Mouse (Mus musculus): Measurements from ENCODE around the gene Brd2. TPM values are rescaled to one million over a fixed set of nuclear protein-coding genes. Genes with fewer than 3 reads are reported as not detected.

Gene Brd2
- polyA plus RNA-seq (2014; fragmentation: Illumina TruSeq; extraction: RNeasy Lipid Tissue Mini Kit (QIAGEN cat#74804)) = 266 TPM

DNA sequence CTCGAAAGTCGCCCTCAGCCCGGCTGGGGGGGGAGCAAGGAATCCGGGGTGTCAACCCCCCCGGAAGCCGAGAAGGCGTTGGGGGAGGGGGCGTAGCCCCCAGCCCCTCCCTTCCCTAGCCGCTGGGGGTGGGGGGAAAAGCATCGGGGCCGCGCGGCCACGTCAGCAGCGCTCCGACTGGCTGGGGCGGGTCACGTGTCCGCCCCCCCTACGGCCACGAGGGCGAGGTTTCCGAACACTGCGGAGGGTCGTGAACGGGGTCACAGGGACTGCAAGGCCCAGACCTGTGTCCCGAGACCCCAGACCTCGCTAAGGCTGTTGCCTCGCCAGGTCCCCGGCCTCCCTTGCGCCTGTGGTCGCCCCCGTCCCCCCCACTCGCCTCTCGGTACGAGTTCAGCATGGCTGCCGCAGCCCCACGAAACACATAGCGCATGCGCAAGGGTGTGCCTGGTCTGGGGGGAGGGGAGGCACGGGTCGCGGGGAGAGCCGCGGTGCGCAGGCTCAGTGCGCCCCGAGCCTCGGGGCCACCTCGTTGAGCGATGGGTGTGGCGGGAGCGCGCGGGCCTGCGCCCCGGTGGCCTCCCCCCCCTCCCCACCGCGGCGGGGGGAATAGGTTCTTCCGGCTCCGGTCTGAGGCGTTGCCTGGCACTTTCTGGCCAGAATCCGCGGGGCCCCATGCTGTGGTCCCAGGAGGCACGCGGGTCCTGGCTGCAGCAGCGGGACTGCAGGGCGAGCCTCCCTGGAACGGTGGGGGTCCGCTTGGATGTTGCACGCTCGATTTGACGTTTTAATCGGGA lies at the start of gene Brd2:
Gene Brd2 (minus strand): TSS at position 447 of the 797 bp plus-strand sequence.

DNA sequence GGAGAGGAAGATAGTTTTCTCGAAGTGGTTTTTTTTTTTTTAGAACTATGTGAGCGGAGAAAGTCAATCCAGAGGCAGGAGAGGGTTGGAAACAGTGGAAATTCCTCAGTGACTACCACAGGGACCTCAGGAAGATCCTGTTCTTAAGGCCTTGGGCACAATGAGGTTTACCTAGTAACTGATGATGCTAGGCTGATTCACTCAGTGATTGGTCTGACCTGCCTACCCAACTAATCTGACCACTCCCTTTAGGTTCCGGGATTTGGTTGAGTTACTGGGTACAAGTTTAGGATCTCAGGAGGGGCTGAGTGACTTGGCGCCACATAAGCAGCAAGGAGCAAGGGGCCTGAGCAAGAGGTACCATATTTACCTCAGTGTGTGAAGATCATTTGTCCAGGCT lies 30.5 kb upstream of the Brd2 start, which contains the start of gene H2-DMb1:
Gene H2-DMb1 (plus strand): TSS at position 150 of the 400 bp plus-strand sequence.

DNA sequence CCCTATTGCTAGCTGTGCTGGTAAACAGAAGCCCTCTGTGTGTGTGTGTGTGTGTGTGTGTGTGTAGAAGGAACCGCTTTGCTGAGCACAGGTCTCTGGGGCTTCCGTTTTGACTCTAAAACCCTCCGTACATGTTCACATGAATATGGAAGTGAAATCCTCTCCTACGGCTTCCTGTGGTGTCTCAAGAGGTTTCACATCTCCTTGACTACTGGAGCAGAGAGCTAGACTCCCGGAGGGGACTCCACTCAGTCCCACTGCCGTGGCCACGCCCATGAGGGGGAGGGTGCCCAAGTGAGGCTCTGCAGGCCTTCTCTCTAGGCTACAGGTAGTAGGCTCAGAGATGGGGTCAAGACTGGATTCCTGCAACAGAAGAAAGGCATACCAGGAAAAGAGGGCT lies 20.6 kb upstream of the Brd2 start, which contains the start of gene H2-DMb2:
Gene H2-DMb2 (plus strand): TSS at position 275 of the 400 bp plus-strand sequence.

DNA sequence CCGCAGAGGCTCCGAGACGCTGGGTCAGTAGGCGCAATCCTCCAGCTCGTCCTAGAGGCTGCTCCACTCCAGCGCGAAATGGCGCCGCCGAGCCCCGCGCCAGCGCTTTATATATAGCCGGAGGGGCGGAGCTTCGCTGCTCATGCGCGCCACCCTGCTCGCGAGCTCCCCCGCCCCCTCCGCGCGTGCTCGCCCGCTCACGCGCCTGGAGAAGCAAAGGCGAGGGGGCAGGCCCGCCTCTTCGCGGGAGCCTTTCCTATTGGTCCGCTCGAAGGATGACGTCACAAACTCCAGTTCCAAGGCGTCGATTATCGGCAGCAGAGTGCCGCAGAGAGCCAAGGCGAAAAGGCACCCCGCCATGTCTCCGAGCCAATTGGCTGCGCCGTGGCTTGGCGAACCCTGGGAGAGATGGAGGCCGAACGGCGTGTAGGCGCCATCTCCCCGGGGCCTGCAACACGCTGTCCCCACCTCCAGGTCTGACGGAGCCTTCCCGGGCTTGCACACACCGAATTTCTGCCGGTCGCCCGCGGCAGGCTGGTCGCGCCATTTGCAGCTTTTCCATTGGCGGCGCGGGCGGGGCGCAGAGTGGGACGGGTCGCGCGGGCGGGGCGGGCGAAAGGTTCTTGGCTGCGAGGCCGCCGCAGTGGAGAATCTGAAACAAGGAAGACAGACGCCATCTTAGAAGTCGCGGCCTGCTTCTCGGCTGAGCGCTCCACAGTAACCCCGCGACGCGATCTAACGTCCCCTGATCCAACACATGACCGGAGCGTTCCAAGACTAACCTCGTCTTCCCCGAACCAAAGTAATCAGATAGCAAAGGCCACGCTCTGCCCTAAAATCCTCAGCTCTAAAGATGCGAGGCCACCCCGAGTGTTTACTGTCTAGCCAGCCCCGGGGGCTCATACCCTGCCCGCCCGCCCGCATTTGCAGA lies 2.9 kb downstream of the Brd2 start, which contains the start of gene H2-DMa:
Gene H2-DMa (plus strand): TSS at position 293 of the 931 bp plus-strand sequence.

DNA sequence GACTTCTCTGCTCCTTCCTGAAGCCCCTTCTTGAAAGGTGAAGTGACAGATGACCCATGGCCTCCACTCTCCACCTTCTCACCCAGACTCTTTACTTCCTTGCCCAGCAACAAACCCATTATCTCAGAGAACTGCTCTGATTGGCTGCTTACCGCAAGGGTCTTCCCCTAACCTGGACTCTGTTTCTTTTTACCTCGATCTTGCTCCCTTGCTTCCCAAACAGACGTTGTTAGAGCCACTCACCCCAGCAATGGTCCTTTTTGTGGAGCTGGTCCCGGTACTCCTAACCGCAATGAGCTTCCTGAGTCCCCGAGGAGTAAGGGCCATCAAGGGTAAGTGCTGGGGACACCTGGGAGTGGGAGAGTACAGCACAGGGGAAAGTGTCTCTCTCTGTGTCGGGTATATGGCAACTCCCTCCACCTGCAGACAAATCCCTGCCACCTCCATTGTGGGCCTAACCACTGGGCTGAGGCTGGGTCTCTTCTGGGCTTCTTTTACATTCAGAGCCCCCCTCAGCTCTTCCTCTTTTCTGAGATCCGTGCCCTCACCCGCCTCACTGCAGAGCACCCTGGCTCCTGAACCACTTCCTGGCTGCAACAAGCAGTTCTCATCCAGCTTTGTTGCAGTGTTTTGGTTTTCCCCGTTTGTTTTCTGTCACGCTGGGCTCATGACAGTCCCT lies 30.1 kb downstream of the Brd2 start, which contains the start of gene H2-Oa:
Gene H2-Oa (plus strand): TSS at position 144 of the 679 bp plus-strand sequence.

Other genes with a start within 250 kb of the Brd2 start
- not detected for gene Gm7029, start 248.8 kb downstream of the Brd2 start, polyA plus RNA-seq (2014; fragmentation: Illumina TruSeq; extraction: RNeasy Lipid Tissue Mini Kit (QIAGEN cat#74804))
- 4.2 TPM for gene Kifc1, start 232.0 kb downstream of the Brd2 start, polyA plus RNA-seq (2014; fragmentation: Illumina TruSeq; extraction: RNeasy Lipid Tissue Mini Kit (QIAGEN cat#74804))
- gene Platr17, start 217.5 kb downstream of the Brd2 start, polyA plus RNA-seq (2014; fragmentation: Illumina TruSeq; extraction: RNeasy Lipid Tissue Mini Kit (QIAGEN cat#74804)) = not detected
- gene Daxx, start 213.2 kb downstream of the Brd2 start, polyA plus RNA-seq (2014; fragmentation: Illumina TruSeq; extraction: RNeasy Lipid Tissue Mini Kit (QIAGEN cat#74804)) = 6.0 TPM
- gene Tapbp, start 206.7 kb downstream of the Brd2 start, polyA plus RNA-seq (2014; fragmentation: Illumina TruSeq; extraction: RNeasy Lipid Tissue Mini Kit (QIAGEN cat#74804)) = 33.7 TPM
- gene Zbtb22, start 206.7 kb downstream of the Brd2 start, polyA plus RNA-seq (2014; fragmentation: Illumina TruSeq; extraction: RNeasy Lipid Tissue Mini Kit (QIAGEN cat#74804)) = 1.7 TPM
- gene Rgl2, start 193.1 kb downstream of the Brd2 start, polyA plus RNA-seq (2014; fragmentation: Illumina TruSeq; extraction: RNeasy Lipid Tissue Mini Kit (QIAGEN cat#74804)) = 1.9 TPM
- 15.3 TPM for gene Pfdn6, start 182.3 kb downstream of the Brd2 start, polyA plus RNA-seq (2014; fragmentation: Illumina TruSeq; extraction: RNeasy Lipid Tissue Mini Kit (QIAGEN cat#74804))
- gene Wdr46, start 182.0 kb downstream of the Brd2 start, polyA plus RNA-seq (2014; fragmentation: Illumina TruSeq; extraction: RNeasy Lipid Tissue Mini Kit (QIAGEN cat#74804)) = 0.74 TPM
- gene B3galt4, start 171.1 kb downstream of the Brd2 start, polyA plus RNA-seq (2014; fragmentation: Illumina TruSeq; extraction: RNeasy Lipid Tissue Mini Kit (QIAGEN cat#74804)) = 0.29 TPM
- gene Vps52, start 166.8 kb downstream of the Brd2 start, polyA plus RNA-seq (2014; fragmentation: Illumina TruSeq; extraction: RNeasy Lipid Tissue Mini Kit (QIAGEN cat#74804)) = 3.7 TPM
- 24.9 TPM for gene Rps18, start 166.6 kb downstream of the Brd2 start, polyA plus RNA-seq (2014; fragmentation: Illumina TruSeq; extraction: RNeasy Lipid Tissue Mini Kit (QIAGEN cat#74804))
- 77.3 TPM for gene H2-K1, start 122.3 kb downstream of the Brd2 start, polyA plus RNA-seq (2014; fragmentation: Illumina TruSeq; extraction: RNeasy Lipid Tissue Mini Kit (QIAGEN cat#74804))
- 1.5 TPM for gene Ring1, start 98.0 kb downstream of the Brd2 start, polyA plus RNA-seq (2014; fragmentation: Illumina TruSeq; extraction: RNeasy Lipid Tissue Mini Kit (QIAGEN cat#74804))
- gene H2-Ke6, start 94.6 kb downstream of the Brd2 start, polyA plus RNA-seq (2014; fragmentation: Illumina TruSeq; extraction: RNeasy Lipid Tissue Mini Kit (QIAGEN cat#74804)) = not detected
- gene Slc39a7, start 91.0 kb downstream of the Brd2 start, polyA plus RNA-seq (2014; fragmentation: Illumina TruSeq; extraction: RNeasy Lipid Tissue Mini Kit (QIAGEN cat#74804)) = 1.2 TPM
- gene Rxrb, start 90.8 kb downstream of the Brd2 start, polyA plus RNA-seq (2014; fragmentation: Illumina TruSeq; extraction: RNeasy Lipid Tissue Mini Kit (QIAGEN cat#74804)) = 1.2 TPM
- not detected for gene Col11a2, start 83.2 kb downstream of the Brd2 start, polyA plus RNA-seq (2014; fragmentation: Illumina TruSeq; extraction: RNeasy Lipid Tissue Mini Kit (QIAGEN cat#74804))
- not detected for gene H2-Oa, start 30.3 kb downstream of the Brd2 start, polyA plus RNA-seq (2014; fragmentation: Illumina TruSeq; extraction: RNeasy Lipid Tissue Mini Kit (QIAGEN cat#74804))
- gene H2-DMa, start 3.1 kb downstream of the Brd2 start, polyA plus RNA-seq (2014; fragmentation: Illumina TruSeq; extraction: RNeasy Lipid Tissue Mini Kit (QIAGEN cat#74804)) = not detected
- 1.1 TPM for gene H2-DMb2, start 20.7 kb upstream of the Brd2 start, polyA plus RNA-seq (2014; fragmentation: Illumina TruSeq; extraction: RNeasy Lipid Tissue Mini Kit (QIAGEN cat#74804))
- gene H2-DMb1, start 30.4 kb upstream of the Brd2 start, polyA plus RNA-seq (2014; fragmentation: Illumina TruSeq; extraction: RNeasy Lipid Tissue Mini Kit (QIAGEN cat#74804)) = 5.0 TPM
- 2.4 TPM for gene Tap1, start 64.9 kb upstream of the Brd2 start, polyA plus RNA-seq (2014; fragmentation: Illumina TruSeq; extraction: RNeasy Lipid Tissue Mini Kit (QIAGEN cat#74804))
- 2.2 TPM for gene Psmb9, start 65.1 kb upstream of the Brd2 start, polyA plus RNA-seq (2014; fragmentation: Illumina TruSeq; extraction: RNeasy Lipid Tissue Mini Kit (QIAGEN cat#74804))
- 0.83 TPM for gene Psmb8, start 75.1 kb upstream of the Brd2 start, polyA plus RNA-seq (2014; fragmentation: Illumina TruSeq; extraction: RNeasy Lipid Tissue Mini Kit (QIAGEN cat#74804))
- gene Tap2, start 80.9 kb upstream of the Brd2 start, polyA plus RNA-seq (2014; fragmentation: Illumina TruSeq; extraction: RNeasy Lipid Tissue Mini Kit (QIAGEN cat#74804)) = not detected
- gene H2-Ob, start 116.3 kb upstream of the Brd2 start, polyA plus RNA-seq (2014; fragmentation: Illumina TruSeq; extraction: RNeasy Lipid Tissue Mini Kit (QIAGEN cat#74804)) = 3.7 TPM
- 33.0 TPM for gene H2-Ab1, start 135.1 kb upstream of the Brd2 start, polyA plus RNA-seq (2014; fragmentation: Illumina TruSeq; extraction: RNeasy Lipid Tissue Mini Kit (QIAGEN cat#74804))
- gene H2-Aa, start 165.2 kb upstream of the Brd2 start, polyA plus RNA-seq (2014; fragmentation: Illumina TruSeq; extraction: RNeasy Lipid Tissue Mini Kit (QIAGEN cat#74804)) = 106 TPM
- 4.0 TPM for gene H2-Eb1, start 183.2 kb upstream of the Brd2 start, polyA plus RNA-seq (2014; fragmentation: Illumina TruSeq; extraction: RNeasy Lipid Tissue Mini Kit (QIAGEN cat#74804))
- 0.17 TPM for gene H2-Eb2, start 203.0 kb upstream of the Brd2 start, polyA plus RNA-seq (2014; fragmentation: Illumina TruSeq; extraction: RNeasy Lipid Tissue Mini Kit (QIAGEN cat#74804))
- gene Btnl2, start 232.2 kb upstream of the Brd2 start, polyA plus RNA-seq (2014; fragmentation: Illumina TruSeq; extraction: RNeasy Lipid Tissue Mini Kit (QIAGEN cat#74804)) = 0.97 TPM